Mouse (Mus musculus) gastrocnemius, postnatal 10 days (tissue): ENCODE measurements around the gene Defa33. TPM values are rescaled to one million over a fixed set of nuclear protein-coding genes. Genes with fewer than 3 reads are reported as not detected.
"Not testable (repeated sequence)": the region's sequence is repeated elsewhere in the genome, so short reads cannot be mapped to it uniquely, and the experiment has no call there.

Source experiments
- DNase-seq: peaks from one replicate; pipeline ENCODE4 v3.0.0; 2021; ENCODE audit warnings: mixed read lengths
- long read RNA-seq, 2 experiments: library from polyadenylated mRNA; stranded (forward); transcript quantifications; one replicate each; pipeline ENCODE4 v2.0.0; 2021
- total RNA-seq, 2 experiments: library from RNA; stranded (reverse); gene quantifications; 2 replicates each; pipeline ENCODE4 v1.2.3; 2021

The Defa33 gene
- not detected for total RNA-seq
- long read RNA-seq, experiment 1, result 0 reads
- long read RNA-seq, experiment 2, result 0 reads

DNA sequence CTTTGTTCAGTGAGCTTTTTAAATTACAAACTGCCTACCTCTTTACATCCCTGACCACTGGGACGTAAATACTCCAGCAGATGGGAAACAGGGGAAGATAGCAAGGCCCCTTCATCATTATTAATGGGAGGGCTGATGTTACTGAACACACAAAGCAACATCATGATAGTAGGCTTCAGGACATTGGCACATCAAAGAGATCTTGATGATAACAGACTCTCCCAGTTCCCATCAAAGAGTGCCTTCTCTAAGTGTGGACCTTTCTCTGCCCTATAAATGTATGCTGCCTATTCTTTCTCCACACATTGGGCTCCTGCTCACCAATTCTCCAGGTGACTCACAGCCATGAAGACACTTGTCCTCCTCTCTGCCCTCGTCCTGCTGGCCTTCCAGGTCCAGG is at the start of gene Defa33:
Defa33 (plus strand) TSS at position 301 of the 400 bp plus-strand sequence.
- not testable (repeated sequence) for DNase-seq

DNA sequence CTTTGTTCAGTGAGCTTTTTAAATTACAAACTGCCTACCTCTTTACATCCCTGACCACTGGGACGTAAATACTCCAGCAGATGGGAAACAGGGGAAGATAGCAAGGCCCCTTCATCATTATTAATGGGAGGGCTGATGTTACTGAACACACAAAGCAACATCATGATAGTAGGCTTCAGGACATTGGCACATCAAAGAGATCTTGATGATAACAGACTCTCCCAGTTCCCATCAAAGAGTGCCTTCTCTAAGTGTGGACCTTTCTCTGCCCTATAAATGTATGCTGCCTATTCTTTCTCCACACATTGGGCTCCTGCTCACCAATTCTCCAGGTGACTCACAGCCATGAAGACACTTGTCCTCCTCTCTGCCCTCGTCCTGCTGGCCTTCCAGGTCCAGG is 13.4 kb upstream of the Defa33 start, which contains the start of gene Defa2:
Defa2 (plus strand) TSS at position 301 of the 400 bp plus-strand sequence.
- not testable (repeated sequence) for DNase-seq

DNA sequence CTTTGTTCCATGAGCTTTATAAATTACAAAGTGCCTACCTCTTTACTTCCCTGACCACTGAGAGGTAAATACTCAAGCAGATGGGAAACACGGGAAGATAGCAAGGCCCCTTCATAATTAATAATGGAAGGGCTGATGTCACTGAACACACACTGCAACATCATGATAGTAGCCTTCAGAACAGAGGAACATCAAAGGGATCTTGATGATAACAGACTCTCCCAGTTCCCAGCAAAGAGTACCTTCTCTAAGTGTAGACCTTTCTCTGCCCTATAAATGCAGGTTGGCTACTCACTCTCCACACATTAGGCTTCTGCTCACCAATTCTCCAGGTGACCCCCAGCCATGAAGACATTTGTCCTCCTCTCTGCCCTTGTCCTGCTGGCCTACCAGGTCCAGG is 35.5 kb downstream of the Defa33 start, which contains the start of gene Defa36:
Defa36 (plus strand) TSS at position 301 of the 400 bp plus-strand sequence.
- not testable (repeated sequence) for DNase-seq

Other genes with a start within 250 kb of the Defa33 start
- gene Defa22, start 229.5 kb upstream of the Defa33 start, total RNA-seq, result not detected
- not detected for gene Defa31, start 200.2 kb upstream of the Defa33 start, total RNA-seq
- not detected for gene Gm15293, start 190.2 kb upstream of the Defa33 start, total RNA-seq
- not detected for gene Gm15292, start 142.1 kb upstream of the Defa33 start, total RNA-seq
- gene Defa27, start 76.3 kb upstream of the Defa33 start, total RNA-seq, result not detected
- not detected for gene Defa29, start 64.8 kb upstream of the Defa33 start, total RNA-seq
- gene Defa2, start 13.3 kb upstream of the Defa33 start, total RNA-seq, result not detected
- not detected for gene Defa36, start 35.6 kb downstream of the Defa33 start, total RNA-seq
- gene Gm7849, start 64.7 kb downstream of the Defa33 start, total RNA-seq, result not detected
- not detected for gene Defa20, start 117.4 kb downstream of the Defa33 start, total RNA-seq
- gene Defa32, start 137.2 kb downstream of the Defa33 start, total RNA-seq, result not detected
- not detected for gene Defa37, start 173.6 kb downstream of the Defa33 start, total RNA-seq
- gene Defa28, start 191.2 kb downstream of the Defa33 start, total RNA-seq, result not detected
- gene Gm7861, start 202.7 kb downstream of the Defa33 start, total RNA-seq, result not detected
- not detected for gene Defa26, start 226.4 kb downstream of the Defa33 start, total RNA-seq